Mouse (Mus musculus): Measurements from ENCODE around the gene Gng7. TPM values are rescaled to one million over a fixed set of nuclear protein-coding genes. Genes with fewer than 3 reads are reported as not detected.
A peak's percentile ranks its signal among the peaks of the same experiment; 100 is the strongest.

Gene Gng7
- polyA plus RNA-seq, 1 experiment from 2014 or later, result 0.46 TPM

- Histone ChIP-seq H3K4me1 (replicated peaks) (peaks cover 13% of the 10 kb centered on the region), H3K27me3 (peaks cover 63% of the 10 kb centered on the region), H3K4me3 (replicated peaks) (peak overlapping the region; percentile 20; the same call in 1 of the 2 replicates), H3K27ac (no peak overlapping the region), H3K4me2 (peak overlapping the region; percentile 51), H3K9ac (no peak overlapping the region), H3K36me3 (no peaks in the 10 kb centered on the region), H3K9me3 (replicated peaks) (no peaks in the 10 kb centered on the region)
- no peak for DNase-seq
- WGBS (ENCODE audit: insufficient replicate concordance), result 3% methylated on average over 38 of the region's 43 CpGs
- no peak for ATAC-seq (ENCODE audit: low read depth)
Observed at GRCm38 (mm10) chr10:81025047-81025621, 10.4 kb upstream of the Gng7 start.

GRCm38 (mm10) chr10:81024346-81024937 is 9.7 kb upstream of the Gng7 start:
- WGBS (ENCODE audit: insufficient replicate concordance), result 58% methylated on average over 5 of the region's 5 CpGs
- peaks cover 64% of the 10 kb centered on the region for H3K27me3 ChIP-seq
- ATAC-seq (ENCODE audit: low read depth), result no peak

GRCm38 (mm10) chr10:81022744-81023143 is 8.0 kb upstream of the Gng7 start:
- Histone ChIP-seq H3K4me1 (replicated peaks) (peaks cover 10% of the 10 kb centered on the region), H3K4me3 (replicated peaks) (no peak overlapping the region), H3K27me3 (peaks cover 64% of the 10 kb centered on the region), H3K4me2 (no peak overlapping the region), H3K9me3 (replicated peaks) (no peaks in the 10 kb centered on the region), H3K36me3 (no peaks in the 10 kb centered on the region), H3K27ac (no peak overlapping the region), H3K9ac (no peak overlapping the region)
- WGBS (ENCODE audit: insufficient replicate concordance), result 43% methylated on average over 8 of the region's 8 CpGs
- no peak for ATAC-seq (ENCODE audit: low read depth)
- DNase-seq, result no peak

More at GRCm38 (mm10) chr10:81024346-81024937, 9.7 kb upstream of the Gng7 start:
- Histone ChIP-seq H3K9me3 (replicated peaks) (no peaks in the 10 kb centered on the region), H3K36me3 (no peaks in the 10 kb centered on the region), H3K4me2 (no peak overlapping the region), H3K27ac (no peak overlapping the region), H3K4me3 (replicated peaks) (no peak overlapping the region), H3K9ac (no peak overlapping the region), H3K4me1 (replicated peaks) (peaks cover 13% of the 10 kb centered on the region)
- no peak for DNase-seq

GRCm38 (mm10) chr10:81021547-81022110 is 6.9 kb upstream of the Gng7 start:
- WGBS (ENCODE audit: insufficient replicate concordance), result 10% methylated on average over 26 of the region's 26 CpGs
- DNase-seq (no peak), ATAC-seq (ENCODE audit: low read depth) (no peak)
- no peak overlapping the region for H3K4me2 ChIP-seq
- H3K4me3 ChIP-seq (replicated peaks), result no peak overlapping the region
- peaks cover 64% of the 10 kb centered on the region for H3K27me3 ChIP-seq
- no peak overlapping the region for H3K27ac ChIP-seq
- H3K4me1 ChIP-seq (replicated peaks), result peaks cover 11% of the 10 kb centered on the region
- no peak overlapping the region for H3K9ac ChIP-seq
- H3K36me3 ChIP-seq, result no peaks in the 10 kb centered on the region
- no peaks in the 10 kb centered on the region for H3K9me3 ChIP-seq (replicated peaks)

GRCm38 (mm10) chr10:81020207-81020606 is 5.5 kb upstream of the Gng7 start:
- Histone ChIP-seq H3K4me3 (replicated peaks) (no peak overlapping the region), H3K27ac (no peak overlapping the region), H3K9me3 (replicated peaks) (no peaks in the 10 kb centered on the region), H3K4me1 (replicated peaks) (peaks cover 15% of the 10 kb centered on the region), H3K9ac (no peak overlapping the region), H3K4me2 (no peak overlapping the region), H3K27me3 (peaks cover 51% of the 10 kb centered on the region), H3K36me3 (no peaks in the 10 kb centered on the region)
- no peak for ATAC-seq (ENCODE audit: low read depth)
- 40% methylated on average over 2 of the region's 2 CpGs for WGBS (ENCODE audit: insufficient replicate concordance)
- DNase-seq, result no peak

- Histone ChIP-seq H3K36me3 (no peaks in the 10 kb centered on the region), H3K9me3 (replicated peaks) (no peaks in the 10 kb centered on the region), H3K4me1 (replicated peaks) (peaks cover 17% of the 10 kb centered on the region), H3K27ac (no peak overlapping the region), H3K9ac (0 out of 2 replicates have a peak overlapping the region, but pooled peaks have one; percentile 36), H3K4me3 (replicated peaks) (no peak overlapping the region), H3K27me3 (peaks cover 46% of the 10 kb centered on the region), H3K4me2 (no peak overlapping the region)
- ATAC-seq (ENCODE audit: low read depth) (no peak), DNase-seq (no peak)
- WGBS (ENCODE audit: insufficient replicate concordance), result 62% methylated on average over 6 of the region's 6 CpGs
Observed at GRCm38 (mm10) chr10:81019687-81020086, 4.9 kb upstream of the Gng7 start.

GRCm38 (mm10) chr10:81018326-81018725 is 3.6 kb upstream of the Gng7 start:
- H3K9ac ChIP-seq, result no peak overlapping the region
- no peak overlapping the region for H3K27ac ChIP-seq
- DNase-seq (peak; percentile 64), ATAC-seq (ENCODE audit: low read depth) (no peak)
- no peak overlapping the region for H3K4me3 ChIP-seq (replicated peaks)
- peaks cover 35% of the 10 kb centered on the region for H3K27me3 ChIP-seq
- no peak overlapping the region for H3K4me2 ChIP-seq
- no peaks in the 10 kb centered on the region for H3K9me3 ChIP-seq (replicated peaks)
- 30% methylated on average over 10 of the region's 10 CpGs for WGBS (ENCODE audit: insufficient replicate concordance)
- H3K4me1 ChIP-seq (replicated peaks), result peaks cover 21% of the 10 kb centered on the region
- no peaks in the 10 kb centered on the region for H3K36me3 ChIP-seq

- no peaks in the 10 kb centered on the region for H3K9me3 ChIP-seq (replicated peaks)
- H3K36me3 ChIP-seq, result no peaks in the 10 kb centered on the region
- no peak overlapping the region for H3K9ac ChIP-seq
- WGBS (ENCODE audit: insufficient replicate concordance), result 5% methylated on average over 7 of the region's 7 CpGs
- no peak overlapping the region for H3K4me3 ChIP-seq (replicated peaks)
- ATAC-seq (ENCODE audit: low read depth), result no peak
- H3K27ac ChIP-seq, result no peak overlapping the region
- H3K4me1 ChIP-seq (replicated peaks), result peaks cover 21% of the 10 kb centered on the region
- no peak overlapping the region for H3K4me2 ChIP-seq
- peaks cover 24% of the 10 kb centered on the region for H3K27me3 ChIP-seq
- DNase-seq, result peak; percentile 38
Observed at GRCm38 (mm10) chr10:81016645-81017044, 1.9 kb upstream of the Gng7 start.

- H3K4me1 ChIP-seq (replicated peaks), result peaks cover 21% of the 10 kb centered on the region
- no peak overlapping the region for H3K4me2 ChIP-seq
- DNase-seq (no peak), ATAC-seq (ENCODE audit: low read depth) (no peak)
- no peaks in the 10 kb centered on the region for H3K9me3 ChIP-seq (replicated peaks)
- H3K27me3 ChIP-seq, result peaks cover 15% of the 10 kb centered on the region
- no peak overlapping the region for H3K4me3 ChIP-seq (replicated peaks)
- H3K9ac ChIP-seq, result no peak overlapping the region
- WGBS (ENCODE audit: insufficient replicate concordance), result 69% methylated on average over 2 of the region's 2 CpGs
- no peak overlapping the region for H3K27ac ChIP-seq
- no peaks in the 10 kb centered on the region for H3K36me3 ChIP-seq
Observed at GRCm38 (mm10) chr10:81015666-81016065, 921 bp upstream of the Gng7 start.

GRCm38 (mm10) chr10:81010851-81011250 is 3.9 kb downstream of the Gng7 start:
- no peak for DNase-seq
- no peak for ATAC-seq (ENCODE audit: low read depth)
- Histone ChIP-seq H3K4me3 (replicated peaks) (no peak overlapping the region), H3K4me1 (replicated peaks) (peaks cover 14% of the 10 kb centered on the region), H3K27me3 (peaks cover 9% of the 10 kb centered on the region), H3K4me2 (no peak overlapping the region), H3K36me3 (no peaks in the 10 kb centered on the region), H3K27ac (no peak overlapping the region), H3K9me3 (replicated peaks) (no peaks in the 10 kb centered on the region), H3K9ac (no peak overlapping the region)
- WGBS (ENCODE audit: insufficient replicate concordance), result 57% methylated on average over 6 of the region's 6 CpGs

GRCm38 (mm10) chr10:81007240-81007639 is 7.5 kb downstream of the Gng7 start:
- no peaks in the 10 kb centered on the region for H3K36me3 ChIP-seq
- H3K4me2 ChIP-seq, result no peak overlapping the region
- WGBS (ENCODE audit: insufficient replicate concordance), result 28% methylated on average over 7 of the region's 7 CpGs

More at GRCm38 (mm10) chr10:81007240-81007639, 7.5 kb downstream of the Gng7 start:
- Histone ChIP-seq H3K4me3 (replicated peaks) (no peak overlapping the region), H3K9ac (no peak overlapping the region), H3K27me3 (no peaks in the 10 kb centered on the region), H3K4me1 (replicated peaks) (no peaks in the 10 kb centered on the region), H3K9me3 (replicated peaks) (no peaks in the 10 kb centered on the region), H3K27ac (no peak overlapping the region)
- ATAC-seq (ENCODE audit: low read depth) (peak; percentile 66), DNase-seq (peak; percentile 31)
